Mouse (Mus musculus) large intestine, adult 2 months (tissue): ENCODE data around the gene Fkbp10. TPM values are rescaled to one million over a fixed set of nuclear protein-coding genes. Genes with fewer than 3 reads are reported as not detected.

ENCODE experiments used
- DNase-seq: peaks from one replicate; pipeline ENCODE4 v3.0.0-alpha.2; 2012; ENCODE audit warnings: low read depth, low spot score
- WGBS: fragments of 180-500 bp; shearing (Covaris S2); methylation state at CpG from one replicate; pipeline ENCODE4 v1.1.7; 2018; 5-methylcytosine and 5-hydroxymethylcytosine counted together
- polyA plus RNA-seq: library from polyadenylated mRNA; depleted of rRNA; stranded (reverse); fragments of >200 nt; gene quantifications from 2 replicates; pipeline ENCODE4 v1.2.3, GENCODE M21; 2012; rRNA removed

Fkbp10 gene
- 11.2 and 11.5 TPM in 2 replicates for polyA plus RNA-seq

DNA sequence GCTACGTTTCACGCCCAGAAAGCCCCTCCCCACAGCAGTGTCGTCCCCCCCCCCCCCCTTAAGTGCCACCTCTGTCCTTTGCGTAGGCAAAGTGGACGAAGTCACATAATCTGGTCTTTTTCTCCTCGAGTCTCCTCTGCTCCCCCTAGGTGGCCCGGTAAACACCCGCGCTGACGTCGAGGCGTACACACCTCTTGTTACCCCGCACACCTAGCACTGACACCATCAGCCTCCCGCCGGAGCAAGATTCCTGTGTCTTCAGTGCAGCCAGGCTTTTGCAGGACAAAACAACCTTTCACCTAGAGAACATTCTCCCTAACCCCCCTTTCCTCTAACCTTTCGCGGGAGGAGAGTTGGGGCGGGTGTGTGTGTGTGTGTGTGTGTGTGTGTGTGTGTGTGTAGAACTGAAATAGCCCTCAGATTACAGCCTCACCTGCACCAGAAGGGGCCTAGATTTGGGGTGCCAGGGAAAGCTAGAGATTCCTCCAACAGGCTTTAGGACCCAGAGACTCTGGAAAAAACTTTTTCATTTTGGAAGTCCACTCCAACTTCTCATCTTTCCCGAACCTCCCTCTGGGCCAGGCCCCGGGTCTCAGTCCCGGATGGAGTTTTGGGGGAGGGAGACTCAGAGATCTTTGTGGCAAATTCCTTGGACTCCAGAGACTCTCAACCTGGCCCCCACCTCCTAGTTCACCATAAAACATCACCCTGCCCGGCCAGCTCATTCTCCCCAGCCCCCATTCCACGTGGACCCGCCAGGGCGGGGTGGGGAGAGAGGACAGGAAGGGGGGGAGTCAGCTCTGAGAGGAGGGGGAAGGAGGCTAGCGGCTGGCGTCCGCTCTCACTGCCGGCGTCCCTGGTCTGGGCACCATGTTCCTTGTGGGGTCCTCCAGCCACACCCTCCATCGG lies at the start of gene Fkbp10:
Gene Fkbp10, plus strand, starts transcription at position 784 of the 909 bp plus-strand sequence.
- WGBS: 4% methylated on average over 30 of the region's 31 CpGs
- DNase-seq: no peak

DNA sequence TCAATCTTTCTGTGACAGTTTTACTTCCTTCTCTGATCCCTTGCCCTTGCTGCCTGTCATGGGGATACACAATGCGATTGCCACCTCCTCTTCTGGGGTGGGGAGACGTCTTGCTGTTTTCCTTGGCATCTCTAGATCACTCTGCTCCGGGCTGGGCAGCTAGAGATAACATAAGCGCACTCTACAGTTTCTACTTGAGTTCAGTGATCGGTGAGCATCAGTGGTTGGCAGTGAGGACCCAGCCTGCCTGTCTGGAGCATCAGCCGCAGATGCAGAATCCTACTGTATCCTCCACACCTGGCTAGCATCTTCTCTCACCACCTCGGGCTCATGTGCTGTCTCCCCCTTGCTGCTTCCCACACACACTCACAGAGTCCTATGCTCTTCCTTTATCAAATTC lies 46.4 kb upstream of the Fkbp10 start:
- 62% methylated on average over 7 of the region's 7 CpGs for WGBS
- DNase-seq: no peak

DNA sequence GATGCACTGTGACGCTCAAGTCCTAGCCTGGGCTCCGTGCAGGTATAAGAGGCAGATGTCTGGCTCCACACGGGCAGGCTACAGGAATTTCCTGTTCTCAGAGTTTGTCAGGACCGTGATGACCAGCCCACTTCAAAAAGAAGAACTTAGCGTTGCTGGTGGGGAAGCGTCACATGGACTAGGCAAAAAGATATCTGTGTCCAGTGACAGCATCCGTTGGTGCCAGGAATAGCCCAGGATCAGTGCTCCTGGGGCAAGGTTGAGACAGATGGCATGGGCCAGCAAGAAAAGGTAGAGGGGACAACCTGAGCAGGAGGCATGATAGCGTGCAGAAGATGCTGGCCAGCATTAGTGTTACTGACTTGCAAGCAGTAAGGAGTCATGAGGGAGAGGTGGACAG lies 45.7 kb upstream of the Fkbp10 start:
- no peak for DNase-seq
- 77% methylated on average over 8 of the region's 8 CpGs for WGBS

DNA sequence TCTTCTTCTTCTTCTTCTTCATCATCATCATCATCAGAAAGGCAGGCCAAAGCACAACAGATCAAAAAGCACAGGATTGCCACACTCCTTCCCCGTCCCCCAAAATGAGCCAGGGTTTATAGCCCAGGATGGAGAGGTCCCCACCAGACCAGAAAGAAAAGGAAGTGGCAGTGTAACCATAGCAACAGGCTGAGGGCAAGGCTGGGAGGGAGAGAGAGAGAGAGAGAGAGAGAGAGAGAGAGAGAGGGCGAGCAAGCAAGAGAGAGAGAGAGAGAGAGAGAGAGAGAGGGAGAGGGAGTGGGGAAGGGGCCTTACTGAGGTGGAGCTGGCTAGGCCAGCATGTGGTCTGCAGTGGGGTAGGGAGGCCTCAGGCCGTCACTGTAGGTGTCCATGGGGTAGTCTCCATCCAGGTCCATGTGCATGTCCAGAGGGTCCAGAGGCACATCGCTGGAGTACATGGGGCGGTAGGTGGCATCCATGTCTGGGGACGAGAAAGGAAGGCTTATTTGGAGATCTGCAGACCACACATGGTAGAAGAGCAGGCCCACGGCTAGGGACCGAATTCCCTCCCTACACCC lies 43.4 kb upstream of the Fkbp10 start:
- 89% methylated on average over 8 of the region's 8 CpGs for WGBS
- no peak for DNase-seq

DNA sequence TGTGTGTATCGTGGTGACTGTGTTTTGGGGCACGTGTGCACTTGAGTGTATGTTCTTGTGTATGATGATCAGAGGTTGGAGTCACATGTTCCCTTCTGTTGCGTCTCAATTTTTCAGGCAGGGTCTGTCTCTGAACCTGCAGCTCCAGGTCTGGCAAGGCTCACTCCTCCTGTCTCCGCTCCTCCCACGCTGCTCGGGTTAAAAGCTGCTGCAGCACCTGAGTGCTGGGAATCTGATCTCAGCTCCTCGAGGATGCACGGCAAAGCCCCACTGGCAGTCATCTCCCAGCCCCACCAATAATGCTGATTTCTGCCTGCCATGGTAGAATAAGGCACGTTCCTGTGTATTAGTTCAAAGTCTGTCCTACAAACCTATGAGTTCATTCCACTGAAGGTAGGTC lies 40.4 kb upstream of the Fkbp10 start:
- WGBS: 91% methylated on average over 9 of the region's 9 CpGs
- no peak for DNase-seq

DNA sequence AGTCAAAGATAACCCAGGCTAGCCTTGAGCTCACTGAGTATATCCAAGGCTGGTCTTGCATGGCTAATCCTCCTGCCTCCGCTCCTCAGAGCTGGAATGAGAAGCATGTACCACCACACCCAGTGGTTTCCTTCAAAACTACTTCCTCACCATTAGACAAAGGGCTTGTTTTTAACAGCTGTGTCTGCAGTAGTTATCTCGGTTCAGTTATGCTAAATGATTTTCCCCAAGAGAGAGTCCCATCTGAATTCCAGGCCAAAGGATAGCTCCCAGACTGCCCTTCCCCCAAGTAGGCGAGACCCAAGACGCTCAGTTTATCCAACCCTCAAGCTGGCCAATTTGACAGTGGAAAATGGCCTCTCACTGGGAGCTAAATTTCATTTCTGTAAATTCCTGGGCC lies 39.5 kb upstream of the Fkbp10 start:
- DNase-seq: no peak
- 71% methylated on average over 4 of the region's 4 CpGs for WGBS

DNA sequence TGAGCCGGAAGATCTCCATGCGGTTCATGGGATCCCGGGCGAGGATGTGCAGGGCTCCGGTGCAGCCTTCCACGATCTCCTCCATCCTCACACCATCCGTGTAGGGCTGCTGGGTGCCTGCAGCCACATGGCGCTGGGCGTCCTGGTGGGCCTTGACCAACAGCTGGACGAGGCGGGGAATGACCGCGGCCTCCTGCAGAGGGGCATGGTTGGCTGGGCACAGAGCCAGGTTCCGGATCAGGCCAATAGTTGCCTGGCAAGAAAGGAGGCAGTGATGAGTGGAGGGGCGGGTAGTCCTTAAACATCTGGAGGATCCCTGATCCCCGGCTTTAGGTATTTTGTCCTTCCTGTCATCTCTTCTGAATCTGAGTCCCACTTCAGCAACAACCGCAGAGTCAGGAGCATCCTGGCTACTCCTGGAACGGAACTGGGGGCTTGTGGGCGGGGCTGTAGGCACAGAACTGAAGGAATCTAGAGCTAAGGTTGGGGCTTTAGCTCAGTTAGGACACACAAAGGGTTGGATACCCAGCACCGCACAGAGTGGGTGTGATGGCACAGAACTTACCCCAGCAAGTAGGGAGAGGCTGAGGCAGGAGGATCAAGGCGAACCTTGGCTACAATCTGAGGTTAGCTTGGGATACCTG lies 38.6 kb upstream of the Fkbp10 start:
- WGBS: 87% methylated on average over 21 of the region's 21 CpGs
- no peak for DNase-seq

DNA sequence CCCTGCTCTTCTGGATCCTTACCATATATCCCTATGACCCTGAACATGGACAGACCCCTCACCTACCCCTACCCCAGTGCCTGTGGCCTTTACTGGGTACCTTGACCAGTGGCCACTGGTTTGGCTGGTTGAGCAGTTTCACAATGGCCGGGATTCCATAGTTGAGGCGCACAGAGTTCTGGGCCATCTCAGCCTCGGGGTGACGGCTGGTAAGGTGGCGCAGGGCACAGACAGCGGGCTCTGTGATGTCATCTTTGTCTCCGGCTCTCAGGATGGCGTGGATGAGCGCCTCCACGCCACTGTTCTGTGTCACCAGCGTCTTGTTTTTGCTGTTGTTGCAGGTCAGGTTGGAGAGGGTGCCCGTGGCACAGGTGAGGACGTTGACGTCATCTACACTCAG lies 37.5 kb upstream of the Fkbp10 start:
- DNase-seq: no peak
- 96% methylated on average over 14 of the region's 14 CpGs for WGBS

DNA sequence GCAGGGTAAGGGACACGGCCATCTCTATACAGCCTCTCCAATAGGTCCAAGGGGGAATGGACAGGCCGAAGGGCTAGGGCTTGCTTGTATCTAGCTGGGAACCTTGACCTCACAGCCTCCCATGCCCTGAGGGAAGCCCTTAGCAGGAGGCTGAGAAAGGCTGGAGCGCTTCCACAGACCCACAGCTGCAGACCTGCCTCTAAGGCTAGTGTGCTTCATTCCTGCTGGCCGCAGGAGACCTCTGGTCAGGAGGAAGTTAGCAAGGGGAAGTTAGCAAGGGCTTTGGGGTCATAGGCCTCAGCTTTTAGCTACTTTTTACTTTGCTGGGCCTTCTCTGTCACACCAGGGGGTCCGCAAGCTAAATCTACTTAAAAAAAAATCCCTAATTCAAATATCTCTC lies 37.1 kb upstream of the Fkbp10 start:
- 88% methylated on average over 5 of the region's 5 CpGs for WGBS
- no peak for DNase-seq

DNA sequence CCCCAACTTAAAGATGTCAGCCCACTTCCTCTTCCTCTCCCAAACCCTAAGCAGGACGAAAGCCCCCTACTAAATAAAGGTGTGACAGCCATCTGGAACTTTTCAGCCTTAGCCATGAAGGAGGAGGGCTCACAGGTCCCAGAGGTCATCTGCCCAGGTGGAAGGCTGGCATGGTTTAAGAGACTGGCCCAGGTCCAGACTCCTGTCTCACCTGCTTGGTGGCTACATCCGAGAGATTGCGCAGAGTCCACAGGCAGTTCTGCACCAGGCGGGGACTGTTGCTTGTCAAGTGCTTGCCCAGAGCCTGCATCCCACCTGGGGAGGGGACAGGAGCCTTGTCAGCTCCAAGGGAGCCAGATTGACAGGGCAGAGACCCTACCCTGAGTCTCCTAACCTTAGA lies 36.2 kb upstream of the Fkbp10 start:
- WGBS: 71% methylated on average over 4 of the region's 4 CpGs
- DNase-seq: no peak

DNA sequence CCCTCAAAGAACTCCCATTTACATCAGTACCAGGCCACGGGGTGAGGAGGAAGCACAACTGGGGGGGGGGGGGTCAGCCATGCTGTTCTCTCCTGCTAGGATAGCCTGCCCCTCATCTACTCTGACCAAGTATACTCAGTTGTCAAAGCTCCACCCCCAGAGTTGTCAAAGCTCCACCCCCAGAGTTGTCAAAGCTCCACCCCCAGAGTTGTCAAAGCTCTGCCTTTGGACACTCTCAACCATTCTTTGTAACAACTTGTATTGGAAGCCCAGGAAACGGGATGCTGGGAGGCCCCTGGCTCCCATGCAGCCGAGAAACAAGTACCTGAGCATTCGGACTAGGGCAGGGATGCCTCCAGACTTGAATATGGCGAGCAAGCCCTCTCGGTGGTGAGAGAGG lies 32.8 kb upstream of the Fkbp10 start:
- WGBS: 92% methylated on average over 6 of the region's 6 CpGs
- DNase-seq: no peak

DNA sequence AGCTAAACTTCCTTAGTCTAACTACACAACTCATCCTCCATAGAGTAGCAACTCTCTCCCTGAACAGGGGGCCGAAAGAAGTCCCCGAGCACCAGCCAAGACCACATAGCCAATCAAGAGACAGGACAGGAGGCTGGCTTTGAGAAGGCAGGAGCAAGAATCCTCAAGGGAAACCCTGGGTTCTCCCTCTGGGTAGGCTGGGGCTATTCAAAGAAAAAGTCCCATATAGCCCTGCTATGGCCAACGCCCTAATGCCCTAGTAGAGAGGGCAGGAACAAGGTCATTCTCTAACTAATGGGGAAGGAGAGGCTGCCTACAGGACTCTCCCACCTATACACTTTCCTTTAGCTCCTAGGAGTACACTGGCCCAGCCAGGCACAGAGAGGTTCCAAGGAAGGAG lies 30.5 kb upstream of the Fkbp10 start:
- no peak for DNase-seq
- WGBS: 85% methylated on average over 3 of the region's 3 CpGs

DNA sequence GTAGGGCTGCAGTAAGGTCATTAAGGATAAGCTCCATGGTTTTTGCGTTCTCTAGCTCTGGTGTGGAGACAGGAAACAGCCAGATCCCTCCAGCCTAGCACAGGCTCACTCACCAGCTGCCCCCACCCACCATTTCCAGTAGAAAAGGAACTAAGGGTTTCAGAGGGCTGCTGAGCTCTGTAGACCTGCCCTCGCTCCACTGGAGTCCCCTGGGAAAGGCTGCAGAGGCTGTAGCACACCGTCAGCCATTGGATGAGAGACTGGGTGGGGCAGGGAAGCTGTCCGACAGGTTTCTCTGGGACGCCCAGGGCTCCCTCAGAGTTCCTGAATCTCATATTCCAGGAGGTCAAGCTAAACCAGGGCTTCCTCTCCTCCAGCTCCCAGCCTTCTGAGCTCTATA lies 28.9 kb upstream of the Fkbp10 start:
- WGBS: 32% methylated on average over 5 of the region's 5 CpGs
- no peak for DNase-seq

DNA sequence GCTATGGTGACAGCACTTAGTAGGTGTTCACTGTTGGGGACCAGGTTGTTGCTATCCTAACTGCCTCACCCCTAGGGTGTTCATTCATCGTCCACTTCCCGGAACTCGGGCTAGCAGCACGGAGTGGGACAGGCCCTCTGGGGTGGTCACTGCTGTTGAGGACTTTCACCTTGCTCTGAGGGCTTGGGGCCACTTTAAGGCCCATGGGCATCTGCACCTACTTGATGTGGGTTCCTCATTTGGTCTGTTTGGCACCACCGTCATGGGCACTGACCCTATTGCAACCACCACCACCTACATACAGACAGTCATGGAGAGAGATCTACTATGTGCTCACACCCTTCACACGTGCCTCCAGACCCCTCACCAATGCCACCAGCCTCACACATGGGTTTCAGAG lies 28.4 kb upstream of the Fkbp10 start:
- DNase-seq: no peak
- WGBS: 40% methylated on average over 6 of the region's 6 CpGs

DNA sequence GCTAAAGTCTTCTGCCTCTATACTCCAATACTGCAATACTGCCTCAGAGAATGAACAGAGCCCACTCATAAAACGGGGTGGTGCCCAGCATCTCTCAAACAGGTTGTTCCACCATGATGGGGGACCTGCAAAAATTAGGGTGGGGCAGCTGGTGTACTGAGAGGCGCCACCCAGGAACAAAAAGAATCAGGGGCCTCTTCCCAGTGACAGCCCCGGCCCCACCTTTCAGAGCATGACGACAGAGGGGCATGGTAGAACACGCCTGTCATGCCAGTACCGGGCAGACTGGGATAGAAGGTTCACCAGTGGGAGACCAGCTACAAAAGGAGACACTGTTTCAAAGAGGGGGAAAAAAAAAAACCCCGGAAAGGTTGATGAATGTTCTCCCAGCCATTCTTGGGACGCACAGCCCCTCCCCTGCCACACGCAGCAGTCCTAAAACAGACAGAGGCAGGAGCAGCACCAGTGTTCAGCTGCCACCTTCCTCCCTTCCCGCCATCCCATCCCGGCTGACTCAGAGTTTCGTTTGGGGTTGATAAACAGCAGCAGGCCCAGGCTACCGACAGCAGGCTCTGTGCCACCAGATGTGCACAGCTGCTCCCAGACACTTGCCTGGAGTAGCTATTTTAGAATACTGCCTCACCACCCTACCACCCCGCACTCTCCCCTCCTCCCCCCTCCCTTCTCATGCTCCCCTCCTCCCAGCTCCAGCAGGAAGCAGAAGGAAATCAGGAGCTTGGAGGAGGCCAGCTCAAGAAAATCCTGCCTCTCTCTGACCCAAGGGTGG lies 27.7 kb upstream of the Fkbp10 start:
- DNase-seq: no peak
- 13% methylated on average over 14 of the region's 14 CpGs for WGBS

DNA sequence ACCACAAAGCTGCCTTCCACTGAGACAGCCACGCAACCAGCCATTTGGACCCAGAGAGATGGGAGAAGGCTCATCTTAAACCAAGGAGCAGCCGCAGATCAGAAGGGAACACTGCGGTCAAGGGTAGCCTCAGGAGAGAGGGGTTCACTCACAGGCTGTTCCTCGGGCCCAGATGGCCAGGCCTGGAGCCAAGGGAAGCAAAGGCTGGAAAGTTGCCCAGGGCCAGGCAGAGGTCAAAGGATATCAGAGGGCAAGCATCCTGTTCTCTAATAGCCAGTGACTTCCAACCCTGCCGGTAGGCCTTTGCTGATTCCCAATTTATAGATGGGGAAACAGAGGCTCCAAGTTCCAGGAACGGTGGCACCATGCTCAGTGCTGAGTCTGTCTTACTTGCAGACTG lies 26.9 kb upstream of the Fkbp10 start:
- DNase-seq: no peak

DNA sequence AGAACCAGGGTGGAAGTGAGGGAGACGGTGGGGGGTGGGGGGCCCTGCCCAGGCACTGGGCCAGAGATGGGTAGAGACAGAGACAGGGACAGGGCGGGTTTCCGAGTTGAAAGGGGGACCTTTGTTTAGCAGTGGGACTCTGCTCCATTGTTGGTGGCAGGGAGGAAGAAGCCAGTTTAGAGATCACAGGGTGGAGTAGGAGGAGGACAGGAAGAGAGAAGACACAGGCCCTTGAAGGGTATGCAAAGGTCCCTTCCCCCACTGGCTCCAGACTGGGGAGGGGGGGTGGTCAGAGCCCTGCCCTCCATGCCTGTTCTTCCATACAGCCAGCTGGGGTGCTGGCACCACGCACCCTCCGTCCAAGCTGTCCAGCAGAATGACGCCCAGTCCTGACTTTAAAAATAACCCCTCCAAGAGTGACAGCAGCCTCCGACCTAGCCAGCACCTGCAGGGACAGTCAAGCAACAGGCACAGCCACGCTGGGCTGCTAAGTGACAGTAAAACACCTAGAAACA lies 25.5 kb upstream of the Fkbp10 start:
- WGBS: 30% methylated on average over 8 of the region's 8 CpGs
- DNase-seq: no peak

More for the DNA sequence above, 26.9 kb upstream of the Fkbp10 start:
- WGBS: 46% methylated on average over 6 of the region's 6 CpGs

DNA sequence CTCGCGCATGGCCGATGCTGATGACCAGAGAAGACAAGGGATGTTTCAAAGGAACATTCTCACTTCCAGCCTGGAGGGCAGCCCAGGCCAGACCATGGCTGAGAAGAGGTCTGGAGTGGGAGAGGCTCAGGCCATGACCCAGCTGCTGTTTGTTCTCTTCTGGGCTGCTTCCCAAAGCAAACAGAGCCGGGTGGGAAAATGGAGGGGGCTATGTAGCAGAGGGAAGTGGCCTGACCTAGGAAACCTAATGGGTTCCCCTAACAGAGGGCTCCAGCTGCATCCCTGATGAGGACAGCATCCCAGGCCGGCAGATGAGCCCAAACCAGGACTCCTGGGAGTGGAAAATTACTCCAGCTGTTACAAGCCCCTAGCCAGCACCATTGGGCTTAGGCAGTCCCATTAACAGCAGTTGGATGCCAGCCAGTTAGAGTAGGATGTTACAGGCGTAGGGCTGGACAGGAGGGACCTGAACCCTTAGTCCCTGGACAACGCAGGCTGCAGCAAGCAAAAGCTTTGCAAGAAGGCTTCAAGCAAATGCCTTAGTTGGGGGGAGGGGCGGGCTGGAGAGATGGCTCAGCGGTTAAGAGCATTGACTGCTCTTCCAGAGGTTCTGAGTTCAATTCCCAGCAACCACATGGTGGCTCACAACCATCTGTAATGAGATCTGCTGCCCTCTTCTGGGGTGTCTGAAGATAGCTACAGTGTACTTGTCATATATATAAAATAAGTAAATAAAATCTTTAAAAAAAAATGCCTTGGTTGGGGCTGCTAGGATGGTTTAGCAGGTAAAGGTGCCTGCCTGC lies 24.2 kb upstream of the Fkbp10 start:
- no peak for DNase-seq
- 19% methylated on average over 9 of the region's 9 CpGs for WGBS

DNA sequence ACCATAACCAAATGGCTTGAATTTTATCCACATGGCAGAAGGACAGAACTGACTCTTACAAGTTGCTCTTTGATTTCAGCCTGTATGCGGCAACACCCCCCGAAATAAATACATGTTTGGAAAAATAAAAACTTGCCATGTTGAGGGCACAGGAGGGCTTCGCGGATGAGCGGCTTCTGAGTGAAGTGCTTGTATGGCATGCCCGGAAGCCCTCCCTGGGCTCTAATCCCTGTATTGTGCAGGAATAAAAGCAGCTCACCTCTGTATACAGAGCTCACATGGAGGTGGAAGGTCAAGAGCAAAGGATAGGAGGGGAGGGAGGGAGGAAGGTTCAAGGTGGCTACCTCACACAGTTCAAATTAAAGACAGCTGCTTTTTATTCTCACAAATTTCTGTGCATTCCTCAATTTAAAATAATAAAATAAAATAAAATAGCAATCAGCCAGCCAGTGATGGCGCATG lies 23.6 kb upstream of the Fkbp10 start:
- WGBS: 88% methylated on average over 7 of the region's 7 CpGs

More for the DNA sequence above, 23.6 kb upstream of the Fkbp10 start:
- DNase-seq: no peak
